Mouse (Mus musculus) left cerebral cortex, adult 8-10 months (tissue): ENCODE results near the gene Apba2. TPM values are rescaled to one million over a fixed set of nuclear protein-coding genes. Genes with fewer than 3 reads are reported as not detected.

Experiments used
- DNase-seq, 2 experiments: peaks; one replicate each; pipeline ENCODE4 v3.0.0; 2022; ENCODE audit warnings: low spot score in 2 of 2
- total RNA-seq, 4 experiments: library from RNA; stranded (reverse); gene quantifications; 2 replicates each; pipeline ENCODE4 v1.2.4; 2022

Gene Apba2
- total RNA-seq, 4 experiments from 2014 or later: 215 to 224 (median 220) TPM

- no peak for DNase-seq
These were observed 222.9 kb downstream of the Apba2 start for GRCm38 (mm10) chr7:64724409-64724808.

- DNase-seq: peak in 1 of 2 experiments; percentile 55
These were observed 224.6 kb downstream of the Apba2 start for GRCm38 (mm10) chr7:64725967-64726695.

GRCm38 (mm10) chr7:64728181-64728591, 226.7 kb downstream of the Apba2 start:
- peak in 1 of 2 experiments; percentile 60 for DNase-seq

GRCm38 (mm10) chr7:64728816-64729215, 227.3 kb downstream of the Apba2 start:
- DNase-seq: no peak

- DNase-seq: peak in 1 of 2 experiments; percentile 61
These were observed 228.3 kb downstream of the Apba2 start for GRCm38 (mm10) chr7:64729785-64730184.

GRCm38 (mm10) chr7:64739131-64739530, 237.6 kb downstream of the Apba2 start:
- no peak for DNase-seq

GRCm38 (mm10) chr7:64741333-64742307, 240.1 kb downstream of the Apba2 start:
- peak; percentile 59 to 82 for DNase-seq

GRCm38 (mm10) chr7:64743610-64744009, 242.1 kb downstream of the Apba2 start:
- no peak for DNase-seq

GRCm38 (mm10) chr7:64751465-64751864, 250.0 kb downstream of the Apba2 start:
- peak; percentile 45 to 64 for DNase-seq

GRCm38 (mm10) chr7:64752133-64752532, 250.6 kb downstream of the Apba2 start:
- DNase-seq: peak; percentile 51 to 83

GRCm38 (mm10) chr7:64753678-64754077, 252.2 kb downstream of the Apba2 start:
- DNase-seq: no peak

GRCm38 (mm10) chr7:64754161-64754560, 252.7 kb downstream of the Apba2 start:
- DNase-seq: no peak

GRCm38 (mm10) chr7:64755141-64755540, 253.6 kb downstream of the Apba2 start:
- no peak for DNase-seq

GRCm38 (mm10) chr7:64765595-64765994, 264.1 kb downstream of the Apba2 start:
- no peak for DNase-seq

GRCm38 (mm10) chr7:64769768-64770167, 268.3 kb downstream of the Apba2 start:
- no peak for DNase-seq

- DNase-seq: no peak
These were observed 269.4 kb downstream of the Apba2 start for GRCm38 (mm10) chr7:64770779-64771390.

GRCm38 (mm10) chr7:64773465-64773864, 272.0 kb downstream of the Apba2 start:
- no peak for DNase-seq

GRCm38 (mm10) chr7:64776708-64777489, 275.4 kb downstream of the Apba2 start:
- DNase-seq: peak in 1 of 2 experiments; percentile 79

GRCm38 (mm10) chr7:64779501-64779900, 278.0 kb downstream of the Apba2 start:
- DNase-seq: peak; percentile 32 to 85

- DNase-seq: no peak
These were observed 283.5 kb downstream of the Apba2 start for GRCm38 (mm10) chr7:64785040-64785439.

GRCm38 (mm10) chr7:64791145-64791544, 289.6 kb downstream of the Apba2 start:
- DNase-seq: no peak
